Mouse (Mus musculus) megakaryocyte, adult 5-6 weeks (primary cell): ENCODE results near the gene Celf2. TPM values are rescaled to one million over a fixed set of nuclear protein-coding genes. Genes with fewer than 3 reads are reported as not detected.
"Not testable (repeated sequence)": the region's sequence is repeated elsewhere in the genome, so short reads cannot be mapped to it uniquely, and the experiment has no call there.

ENCODE experiments used
- ATAC-seq: 2 replicates; pipeline ENCODE4 v1.8.0; 2016; ENCODE audit warnings: mild to moderate bottlenecking, inconsistent platforms; ENCODE audit not compliant: poor library complexity, severe bottlenecking
- total RNA-seq, 2 experiments: library from RNA; stranded (forward) in 1 of 2; stranded (reverse) in 1 of 2; fragments of 153-499, 151-499 nt in 1 of 2; fragments of 221-1000, 200-1000 nt in 1 of 2; gene quantifications; 2 replicates each; pipeline versions ENCODE4 v1.2.3 to v1.2.4; 2015 to 2017

The Celf2 gene
- total RNA-seq, 2 experiments from 2014 or later: 162 to 171 TPM

DNA sequence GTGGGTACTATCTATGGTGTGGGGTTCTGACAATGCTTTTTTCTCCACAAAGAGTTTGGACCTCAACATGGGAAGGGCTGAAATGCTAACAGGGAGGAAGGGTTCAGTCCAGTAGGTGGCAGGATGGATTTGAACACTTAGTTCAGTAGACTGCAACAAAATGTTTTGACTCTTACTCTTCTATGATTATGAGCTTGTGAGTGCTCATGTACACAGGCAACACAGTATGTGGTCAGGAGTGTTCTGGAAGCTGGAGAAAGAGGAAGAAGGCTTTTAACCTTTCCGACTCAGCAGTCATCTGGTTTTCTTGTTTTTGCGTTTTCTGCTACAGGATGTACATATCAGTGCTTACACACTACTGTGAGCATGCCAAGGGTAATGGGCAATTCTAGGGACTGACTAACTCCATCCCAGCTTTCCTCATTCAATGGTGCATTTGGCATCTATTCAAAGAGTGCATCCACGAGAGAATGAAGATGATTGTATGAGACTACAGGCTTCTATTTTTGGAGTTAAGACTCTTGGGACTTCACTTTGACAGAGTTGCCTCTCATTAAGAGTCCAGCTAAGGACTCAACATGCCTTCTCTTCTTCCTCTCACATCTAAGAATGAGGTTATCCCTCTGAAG is 867.0 kb downstream of the Celf2 start:
- ATAC-seq: peak; percentile 38; the same call in 1 of the 2 replicates

- ATAC-seq: no peak
These were observed 870.0 kb downstream of the Celf2 start for GRCm38 (mm10) chr2:6639370-6639769.

GRCm38 (mm10) chr2:6637147-6637546 is 872.2 kb downstream of the Celf2 start:
- ATAC-seq: no peak

DNA sequence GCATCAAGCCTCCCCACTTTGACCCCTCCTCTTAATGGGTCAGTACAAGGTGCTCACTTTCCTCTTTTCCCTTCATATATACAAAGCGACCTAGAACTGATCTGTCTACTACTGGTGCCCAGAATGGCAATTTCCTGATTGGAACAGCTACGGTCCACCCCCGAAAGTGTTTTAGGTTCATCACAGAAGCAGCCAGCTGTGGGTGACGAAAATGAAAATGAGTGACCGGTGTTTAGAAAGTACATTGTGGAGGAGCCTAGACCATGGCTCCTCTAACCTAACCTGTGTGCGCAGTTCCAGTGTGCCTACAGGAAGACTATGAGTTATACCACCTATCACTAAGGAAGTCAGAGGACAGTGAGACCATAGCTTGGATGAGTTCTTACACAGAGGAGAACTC is 874.5 kb downstream of the Celf2 start:
- ATAC-seq: no peak

- ATAC-seq: no peak
These were observed 876.2 kb downstream of the Celf2 start for GRCm38 (mm10) chr2:6633115-6633514.

GRCm38 (mm10) chr2:6623802-6624201 is 885.6 kb downstream of the Celf2 start:
- no peak for ATAC-seq

DNA sequence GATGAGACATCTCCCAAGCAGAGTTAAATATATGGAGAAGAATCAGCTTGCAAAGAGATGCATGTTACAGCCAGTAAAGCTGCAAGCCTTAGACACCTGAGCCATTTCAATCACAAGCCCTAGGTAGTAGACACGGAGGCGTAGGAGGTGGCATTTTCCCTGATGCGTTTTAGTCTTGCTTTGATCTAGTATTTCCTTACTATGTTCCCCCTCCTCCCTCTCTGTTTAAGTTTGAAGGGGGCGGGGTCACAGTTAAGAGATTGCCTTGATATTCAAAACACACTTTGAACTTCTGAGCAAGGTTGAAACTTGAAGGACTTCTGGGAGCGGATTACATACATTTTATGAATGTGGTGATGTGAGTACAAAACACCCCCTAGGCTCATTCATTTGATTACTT is 887.3 kb downstream of the Celf2 start:
- ATAC-seq: no peak

- no peak for ATAC-seq
These were observed 890.5 kb downstream of the Celf2 start for GRCm38 (mm10) chr2:6618856-6619255.

- ATAC-seq: no peak
These were observed 890.9 kb downstream of the Celf2 start for GRCm38 (mm10) chr2:6618450-6618849.

DNA sequence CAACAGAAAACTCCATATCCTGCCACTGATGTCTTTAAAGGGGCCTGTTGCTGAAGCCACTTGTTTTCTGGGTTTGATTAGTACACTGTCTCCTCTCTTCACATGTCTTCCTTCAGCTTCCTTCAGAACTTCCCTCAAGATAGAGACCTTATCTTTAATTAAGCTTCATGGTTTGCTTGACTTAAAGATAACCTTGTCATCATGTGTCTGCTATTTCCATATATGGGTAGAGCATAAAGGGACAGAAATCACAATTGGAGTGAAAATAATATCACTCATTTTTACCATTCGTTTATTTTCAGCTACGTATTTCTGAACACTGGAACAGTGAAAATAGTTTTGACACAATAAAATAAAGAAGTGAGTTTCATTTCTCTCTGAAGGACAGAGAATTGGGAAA is 905.0 kb downstream of the Celf2 start:
- ATAC-seq: no peak

GRCm38 (mm10) chr2:6603880-6604279 is 905.5 kb downstream of the Celf2 start:
- ATAC-seq: no peak

DNA sequence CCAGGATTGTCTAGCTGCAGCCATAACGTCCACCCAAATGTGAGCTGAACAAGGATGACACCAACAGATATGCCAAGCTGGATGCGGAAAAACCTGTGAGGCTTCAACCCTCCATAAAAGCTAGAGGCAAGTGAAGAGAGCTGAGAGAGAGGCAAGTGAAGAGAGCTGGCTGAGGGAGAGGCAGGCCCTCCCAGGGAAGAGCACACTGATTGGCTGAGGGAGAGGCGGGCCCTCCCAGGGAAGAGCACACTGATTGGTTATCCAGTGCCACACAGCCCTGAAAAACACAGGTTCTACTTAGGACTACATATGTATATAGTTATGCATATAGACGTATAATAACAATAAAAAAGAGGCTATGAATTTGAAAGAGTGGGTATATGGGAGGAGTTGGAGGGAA is 907.2 kb downstream of the Celf2 start:
- ATAC-seq: no peak

- no peak for ATAC-seq
These were observed 910.5 kb downstream of the Celf2 start for GRCm38 (mm10) chr2:6598879-6599167.

- ATAC-seq: no peak
These were observed 911.1 kb downstream of the Celf2 start for GRCm38 (mm10) chr2:6598124-6598878.

DNA sequence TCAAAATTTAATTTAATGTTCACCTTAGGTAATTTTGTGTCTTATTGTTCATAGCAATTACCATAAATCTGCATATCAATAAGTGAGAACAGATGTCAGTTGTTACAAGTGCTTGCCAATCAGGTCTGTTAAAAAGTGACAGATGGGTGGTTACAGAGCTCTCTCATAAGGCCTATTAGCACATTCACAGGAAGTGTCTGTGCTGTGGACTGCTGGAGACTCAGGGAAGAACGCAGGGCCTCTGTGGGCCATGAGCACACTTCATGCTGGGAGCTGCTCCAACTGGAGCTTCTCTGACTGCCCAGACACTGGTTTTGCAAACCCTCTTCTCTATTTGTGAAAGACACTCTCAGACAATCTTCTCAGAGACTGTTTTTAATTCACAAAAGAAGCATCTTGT is 914.6 kb downstream of the Celf2 start:
- ATAC-seq: no peak

DNA sequence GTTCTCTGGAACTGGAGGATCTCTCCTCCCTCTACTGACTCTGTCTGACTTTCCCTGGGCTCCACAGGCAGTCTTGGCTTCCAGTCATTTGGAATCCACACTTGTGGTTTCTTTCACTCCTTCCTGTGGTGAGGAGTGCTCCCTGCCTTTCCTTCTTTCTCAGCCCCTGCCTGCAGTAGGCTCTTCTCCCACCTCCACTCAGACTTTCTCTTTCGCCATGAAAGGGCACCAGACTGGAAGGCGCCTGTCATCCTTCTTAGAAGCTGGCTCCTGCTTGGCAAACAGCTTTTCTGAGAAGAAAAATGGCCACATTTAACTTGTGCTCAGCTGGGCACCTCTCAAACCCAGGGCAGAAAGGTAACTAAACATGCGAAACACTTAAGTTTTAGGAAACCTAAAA is 915.2 kb downstream of the Celf2 start:
- no peak for ATAC-seq

- no peak for ATAC-seq
These were observed 915.6 kb downstream of the Celf2 start for GRCm38 (mm10) chr2:6593739-6594138.

DNA sequence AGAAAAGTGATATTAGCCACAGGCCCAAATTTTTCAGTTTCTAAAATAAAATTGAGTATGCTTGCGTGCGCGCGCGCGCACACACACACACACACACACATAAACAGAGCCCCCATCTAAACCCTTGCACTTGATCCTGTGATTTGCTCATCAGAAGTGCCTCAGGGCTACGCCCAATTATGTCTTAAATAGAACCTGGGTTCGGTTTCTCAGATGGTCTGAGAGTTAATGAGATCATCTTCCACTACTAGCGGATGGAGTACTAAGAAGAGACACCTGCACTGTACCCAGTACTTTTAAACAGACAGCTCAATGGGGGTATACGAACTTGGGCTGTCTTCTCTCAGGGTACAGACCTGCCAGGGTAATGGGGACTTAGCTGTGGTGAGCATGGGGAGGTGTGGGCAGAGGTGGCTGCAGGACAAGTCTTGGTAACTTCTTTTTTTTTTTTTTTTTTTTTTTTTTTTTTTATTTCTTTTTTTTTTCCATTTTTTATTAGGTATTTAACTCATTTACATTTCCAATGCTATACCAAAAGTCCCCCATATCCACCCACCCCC is 923.2 kb downstream of the Celf2 start:
- no peak for ATAC-seq

DNA sequence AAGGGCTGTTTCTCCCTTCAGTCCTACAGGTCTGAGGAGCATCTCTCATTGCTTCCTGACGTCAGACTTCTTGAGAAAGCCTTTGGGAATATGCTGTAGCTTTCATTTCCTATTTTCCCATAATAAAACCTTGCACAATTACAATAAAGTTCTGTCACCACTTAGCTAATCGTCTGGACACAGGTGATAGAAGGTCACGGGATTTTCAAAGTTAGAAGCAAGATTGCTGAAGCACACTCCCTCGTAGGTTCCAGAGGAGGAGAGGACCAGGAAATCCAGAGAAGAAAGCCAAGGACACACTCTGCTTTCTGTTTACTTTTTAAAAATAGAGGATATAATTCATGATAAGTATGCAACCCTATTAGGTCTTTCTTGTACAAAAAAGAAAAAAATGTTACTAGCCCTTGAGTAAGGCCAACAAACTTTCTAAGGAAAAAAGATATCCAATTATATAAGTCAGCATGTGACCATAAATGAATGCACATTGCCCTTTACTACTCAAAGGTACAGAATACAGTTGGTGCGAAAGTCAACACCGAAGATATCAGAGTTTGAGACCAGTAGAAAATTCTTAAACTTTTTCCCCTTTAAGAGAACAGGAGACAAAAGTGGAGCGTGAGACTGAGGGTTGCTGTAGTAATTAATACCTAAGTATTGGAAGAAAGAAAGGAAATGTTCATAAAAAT is 924.2 kb downstream of the Celf2 start:
- no peak for ATAC-seq

- ATAC-seq: peak; percentile 70
These were observed 926.7 kb downstream of the Celf2 start for GRCm38 (mm10) chr2:6582711-6583110.

DNA sequence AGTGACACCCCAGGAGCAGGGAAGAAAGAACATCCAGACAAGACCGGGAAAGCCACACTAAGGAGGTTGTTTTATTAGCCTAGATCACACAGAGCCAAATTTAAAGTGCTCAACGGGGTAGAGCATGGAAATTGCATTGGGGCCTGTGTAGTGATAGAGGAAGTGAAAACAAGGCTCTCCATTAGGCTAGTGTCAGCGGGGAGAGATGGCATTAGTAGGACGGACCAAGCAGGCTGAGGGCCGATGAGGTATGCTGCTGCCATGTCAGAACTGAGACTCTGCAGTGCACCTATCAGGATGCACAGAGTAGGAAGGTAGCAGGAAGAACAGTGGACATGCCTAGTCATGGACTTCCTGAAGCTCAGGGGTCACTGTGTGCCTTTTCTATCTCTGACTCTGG is 929.3 kb downstream of the Celf2 start:
- peak; percentile 73 for ATAC-seq

DNA sequence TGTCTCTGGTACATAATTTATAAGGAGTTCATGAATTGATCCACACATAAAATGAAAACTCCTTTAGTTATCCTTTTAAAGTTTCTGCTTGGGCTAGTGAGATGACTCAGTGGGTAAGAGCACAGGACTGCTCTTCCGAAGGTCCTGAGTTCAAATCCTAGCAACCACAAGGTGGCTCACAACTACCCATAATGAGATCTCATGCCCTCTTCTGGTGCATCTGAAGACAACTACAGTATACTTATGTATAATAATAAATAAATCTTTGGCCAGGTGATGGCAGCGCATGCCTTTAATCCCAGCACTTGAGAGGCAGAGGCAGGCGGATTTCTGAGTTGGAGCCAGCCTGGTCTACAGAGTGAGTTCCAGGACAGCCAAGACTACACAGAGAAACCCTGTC is 934.0 kb downstream of the Celf2 start:
- not testable (repeated sequence) for ATAC-seq
